Mouse (Mus musculus): Measurements from ENCODE around the gene Sbk1. TPM values are rescaled to one million over a fixed set of nuclear protein-coding genes. Genes with fewer than 3 reads are reported as not detected.

Sbk1 gene
- polyA plus RNA-seq, 1 experiment from 2014 or later = 1.5 TPM

DNA sequence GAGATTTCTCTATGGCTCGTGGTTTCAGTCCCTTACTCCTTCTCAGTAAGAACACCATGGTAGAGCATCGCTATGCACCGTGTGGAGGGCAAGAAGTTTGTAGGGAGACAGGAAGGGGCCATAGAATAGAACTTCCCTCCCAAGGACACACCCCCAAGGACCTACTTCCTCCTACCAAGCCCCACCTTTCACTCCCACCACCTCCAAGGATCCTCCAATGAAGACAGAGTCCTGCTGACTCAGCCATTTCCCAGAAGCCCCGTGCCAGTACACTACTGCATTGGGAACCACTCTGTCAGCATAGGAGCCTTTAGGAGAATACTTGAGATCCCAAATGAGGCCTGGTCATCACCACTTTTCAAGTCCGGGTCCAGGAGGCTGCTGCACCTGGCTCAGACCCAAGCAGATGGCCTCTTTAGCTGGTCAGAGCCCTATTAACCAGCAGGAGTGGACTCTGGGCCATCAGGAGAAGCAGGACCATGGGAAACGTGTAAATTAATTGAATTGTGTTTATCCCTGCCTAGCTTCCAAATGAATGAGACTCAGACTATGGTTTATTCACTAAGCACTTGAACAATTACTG, 28.2 kb upstream of the Sbk1 start:
- Histone ChIP-seq H3K4me3 (replicated peaks) (no peak overlapping the region), H3K36me3 (replicated peaks) (no peaks in the 10 kb centered on the region), H3K4me2 (no peak overlapping the region), H3K9ac (no peak overlapping the region), H3K9me3 (replicated peaks) (no peaks in the 10 kb centered on the region), H3K4me1 (replicated peaks) (no peaks in the 10 kb centered on the region), H3K27me3 (peaks cover 15% of the 10 kb centered on the region; the same call in 1 of the 2 replicates), H3K27ac (replicated peaks) (no peak overlapping the region)
- 25% methylated on average over 6 of the region's 6 CpGs for WGBS (ENCODE audit: insufficient replicate concordance)
- ATAC-seq (ENCODE audit: insufficient read depth) = no peak

DNA sequence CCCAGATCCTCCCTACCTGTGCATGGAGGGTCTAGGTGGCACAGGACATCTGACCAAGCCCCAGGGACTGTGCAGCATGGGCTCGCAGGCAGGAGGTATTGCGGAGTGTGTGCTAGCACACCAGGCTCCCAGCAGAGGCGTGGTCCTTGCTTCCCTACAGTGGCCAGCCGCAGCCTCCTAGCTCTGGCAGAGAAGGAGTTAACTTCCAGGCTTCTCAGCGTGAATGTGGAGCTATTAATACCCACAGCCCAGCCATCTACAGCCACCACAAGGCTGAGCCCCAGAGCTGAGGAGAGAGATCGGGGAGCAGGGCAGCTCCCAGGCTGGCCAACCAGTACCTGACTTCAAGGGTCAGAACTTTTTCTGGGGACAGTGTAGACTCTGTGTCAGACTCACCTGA, 24.3 kb upstream of the Sbk1 start:
- no peak overlapping the region for H3K4me2 ChIP-seq
- H3K36me3 ChIP-seq (replicated peaks) = no peaks in the 10 kb centered on the region
- no peaks in the 10 kb centered on the region for H3K4me1 ChIP-seq (replicated peaks)
- H3K27me3 ChIP-seq = peaks cover 21% of the 10 kb centered on the region
- WGBS (ENCODE audit: insufficient replicate concordance) = 12% methylated on average over 6 of the region's 6 CpGs
- no peak overlapping the region for H3K9ac ChIP-seq
- no peak overlapping the region for H3K27ac ChIP-seq (replicated peaks)
- H3K4me3 ChIP-seq (replicated peaks) = no peak overlapping the region
- no peak for ATAC-seq (ENCODE audit: insufficient read depth)
- no peaks in the 10 kb centered on the region for H3K9me3 ChIP-seq (replicated peaks)

DNA sequence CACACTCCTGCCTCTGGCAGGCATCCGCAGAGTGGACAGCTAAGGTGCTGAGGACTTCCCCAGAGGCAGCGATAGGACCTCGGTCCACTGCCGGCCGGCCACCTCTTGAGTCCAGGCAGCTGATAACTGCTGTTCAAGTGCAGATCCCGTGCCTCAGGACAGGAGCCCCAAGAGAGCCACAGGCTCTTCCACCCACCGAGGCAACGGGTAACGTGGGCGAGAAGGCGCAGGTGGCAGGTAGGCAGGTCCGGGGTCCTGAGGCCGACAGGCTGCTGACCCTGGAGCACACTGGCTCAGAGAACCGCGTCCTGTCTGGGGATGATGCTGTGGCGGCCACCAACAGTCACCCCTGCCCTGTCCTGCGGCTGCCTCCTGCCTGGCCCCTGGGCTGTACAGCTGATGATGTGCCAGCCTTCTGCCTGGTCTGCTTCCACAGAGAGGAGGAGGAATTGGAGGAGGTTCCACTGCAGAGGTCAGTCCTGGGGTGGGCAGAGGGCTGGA, 23.7 kb upstream of the Sbk1 start:
- WGBS (ENCODE audit: insufficient replicate concordance) = 51% methylated on average over 17 of the region's 17 CpGs
- no peaks in the 10 kb centered on the region for H3K36me3 ChIP-seq (replicated peaks)
- ATAC-seq (ENCODE audit: insufficient read depth) = no peak
- H3K4me2 ChIP-seq = no peak overlapping the region
- no peaks in the 10 kb centered on the region for H3K9me3 ChIP-seq (replicated peaks)
- no peak overlapping the region for H3K27ac ChIP-seq (replicated peaks)
- H3K9ac ChIP-seq = no peak overlapping the region
- H3K27me3 ChIP-seq = peaks cover 21% of the 10 kb centered on the region
- no peaks in the 10 kb centered on the region for H3K4me1 ChIP-seq (replicated peaks)
- H3K4me3 ChIP-seq (replicated peaks) = no peak overlapping the region

DNA sequence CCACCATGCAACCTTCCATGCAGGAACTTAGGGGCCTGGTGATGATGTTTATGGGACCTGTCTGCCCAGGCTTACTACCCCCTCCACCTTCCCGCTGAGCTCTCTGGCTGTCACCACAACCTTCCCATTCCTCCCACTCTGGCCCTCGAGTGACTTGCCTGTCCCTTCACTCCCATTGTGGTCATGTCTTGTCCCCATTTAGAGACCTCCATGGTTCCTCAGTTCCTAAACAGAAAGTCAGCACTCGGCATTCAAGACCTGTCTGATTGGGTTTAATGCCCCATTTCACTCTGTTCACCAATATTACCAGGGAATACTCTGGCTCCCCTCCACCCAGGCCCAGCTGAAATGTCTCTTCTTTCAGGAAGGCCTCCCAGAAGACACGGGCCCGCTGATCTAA, 23.3 kb upstream of the Sbk1 start:
- Histone ChIP-seq H3K4me3 (replicated peaks) (no peak overlapping the region), H3K27ac (replicated peaks) (no peak overlapping the region), H3K4me2 (no peak overlapping the region), H3K27me3 (peaks cover 21% of the 10 kb centered on the region), H3K9me3 (replicated peaks) (no peaks in the 10 kb centered on the region), H3K4me1 (replicated peaks) (no peaks in the 10 kb centered on the region), H3K36me3 (replicated peaks) (no peaks in the 10 kb centered on the region), H3K9ac (no peak overlapping the region)
- no peak for ATAC-seq (ENCODE audit: insufficient read depth)
- 48% methylated on average over 5 of the region's 5 CpGs for WGBS (ENCODE audit: insufficient replicate concordance)

DNA sequence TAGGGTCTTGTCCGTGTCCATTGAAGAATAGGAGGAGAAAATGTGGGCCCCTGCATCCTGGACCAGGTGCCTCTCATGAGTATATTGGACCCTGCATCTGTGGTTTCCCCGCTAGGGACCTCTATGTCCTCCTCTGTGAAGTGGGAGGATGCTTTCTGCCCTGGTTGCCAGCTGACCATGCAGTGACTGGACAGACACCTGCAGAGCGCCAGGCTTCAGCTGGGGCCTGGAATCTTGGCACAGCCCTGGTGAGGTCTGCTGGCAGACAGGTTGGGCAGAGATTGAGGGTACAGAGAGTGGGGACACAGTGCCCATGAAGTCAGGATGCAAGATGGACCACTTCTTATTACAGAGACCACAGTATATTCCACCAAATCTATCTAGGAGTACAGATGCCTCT, 22.4 kb upstream of the Sbk1 start:
- Histone ChIP-seq H3K9ac (no peak overlapping the region), H3K9me3 (replicated peaks) (no peaks in the 10 kb centered on the region), H3K27ac (replicated peaks) (no peak overlapping the region), H3K4me3 (replicated peaks) (no peak overlapping the region), H3K36me3 (replicated peaks) (no peaks in the 10 kb centered on the region), H3K27me3 (peaks cover 21% of the 10 kb centered on the region), H3K4me2 (no peak overlapping the region), H3K4me1 (replicated peaks) (no peaks in the 10 kb centered on the region)
- no peak for ATAC-seq (ENCODE audit: insufficient read depth)
- WGBS (ENCODE audit: insufficient replicate concordance) = 75% methylated on average over 3 of the region's 3 CpGs

DNA sequence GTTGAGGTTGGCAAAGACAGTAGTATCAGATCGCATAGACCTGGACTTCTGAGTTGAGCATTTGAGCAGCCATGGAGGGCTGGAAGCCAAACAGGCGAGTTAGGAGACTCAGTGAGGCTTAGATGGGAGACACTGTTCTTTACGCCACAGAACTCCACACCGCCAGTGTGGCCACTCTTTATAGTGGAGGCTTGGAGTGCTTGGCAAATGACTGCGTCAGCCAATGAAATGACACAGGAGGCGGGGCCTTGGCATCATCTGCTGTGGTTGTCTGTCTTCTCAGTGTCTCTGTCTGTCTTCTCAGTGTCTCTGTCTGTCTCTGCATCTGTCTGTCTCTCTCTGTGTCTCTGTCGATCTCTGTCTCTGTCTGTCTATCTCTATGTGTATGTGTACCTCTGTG, 21.9 kb upstream of the Sbk1 start:
- Histone ChIP-seq H3K27ac (replicated peaks) (no peak overlapping the region), H3K36me3 (replicated peaks) (no peaks in the 10 kb centered on the region), H3K9ac (no peak overlapping the region), H3K4me3 (replicated peaks) (no peak overlapping the region), H3K9me3 (replicated peaks) (no peaks in the 10 kb centered on the region), H3K27me3 (peaks cover 21% of the 10 kb centered on the region), H3K4me1 (replicated peaks) (no peaks in the 10 kb centered on the region), H3K4me2 (no peak overlapping the region)
- ATAC-seq (ENCODE audit: insufficient read depth) = no peak
- 61% methylated on average over 7 of the region's 7 CpGs for WGBS (ENCODE audit: insufficient replicate concordance)

DNA sequence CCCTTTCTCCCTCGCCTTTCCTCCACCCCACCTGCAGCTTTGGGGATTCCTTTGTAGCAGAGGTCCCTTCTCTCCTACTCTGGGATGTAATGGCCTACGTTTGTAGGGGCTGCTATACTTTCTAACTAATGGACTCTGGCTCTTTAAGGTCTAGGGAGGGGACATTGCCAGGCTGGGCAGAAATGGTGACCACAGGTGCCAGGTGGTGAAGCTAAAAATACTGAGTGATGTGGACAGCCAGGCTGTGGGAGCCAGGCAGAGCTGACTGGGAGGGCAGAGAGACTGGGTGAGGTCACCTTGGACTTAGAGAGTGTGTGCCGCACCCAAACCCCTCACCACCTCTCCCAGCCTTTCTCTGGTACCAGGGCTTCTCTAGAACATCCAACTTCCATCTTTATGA, 20.7 kb upstream of the Sbk1 start:
- no peak overlapping the region for H3K4me2 ChIP-seq
- H3K4me1 ChIP-seq (replicated peaks) = no peaks in the 10 kb centered on the region
- WGBS (ENCODE audit: insufficient replicate concordance) = 44% methylated on average over 3 of the region's 3 CpGs
- H3K9me3 ChIP-seq (replicated peaks) = no peaks in the 10 kb centered on the region
- no peak for ATAC-seq (ENCODE audit: insufficient read depth)
- no peak overlapping the region for H3K4me3 ChIP-seq (replicated peaks)
- H3K27ac ChIP-seq (replicated peaks) = no peak overlapping the region
- peaks cover 21% of the 10 kb centered on the region for H3K27me3 ChIP-seq
- no peaks in the 10 kb centered on the region for H3K36me3 ChIP-seq (replicated peaks)
- no peak overlapping the region for H3K9ac ChIP-seq

DNA sequence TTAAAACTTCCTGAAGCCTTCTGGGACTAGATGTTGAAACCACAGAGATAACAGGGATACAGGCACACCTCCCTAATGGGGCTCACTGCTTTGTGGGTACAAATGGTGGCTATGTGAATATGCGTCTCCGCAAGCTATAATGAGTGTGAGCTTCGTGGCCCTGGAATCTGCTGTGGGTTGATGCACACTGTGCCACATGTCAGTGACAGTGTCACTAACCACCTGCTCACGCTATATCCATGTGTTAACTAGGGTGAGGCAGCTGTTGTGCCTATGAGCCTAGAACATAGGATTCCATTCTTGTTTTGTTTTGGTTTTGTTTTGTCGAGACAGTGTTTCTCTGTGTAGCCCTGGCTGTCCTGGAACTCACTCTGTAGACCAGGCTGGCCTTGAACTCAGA, 20.2 kb upstream of the Sbk1 start:
- H3K4me1 ChIP-seq (replicated peaks) = no peaks in the 10 kb centered on the region
- no peak overlapping the region for H3K4me2 ChIP-seq
- peaks cover 21% of the 10 kb centered on the region for H3K27me3 ChIP-seq
- no peak overlapping the region for H3K4me3 ChIP-seq (replicated peaks)
- no peaks in the 10 kb centered on the region for H3K9me3 ChIP-seq (replicated peaks)
- 64% methylated on average over 5 of the region's 5 CpGs for WGBS (ENCODE audit: insufficient replicate concordance)
- no peaks in the 10 kb centered on the region for H3K36me3 ChIP-seq (replicated peaks)
- no peak for ATAC-seq (ENCODE audit: insufficient read depth)
- H3K27ac ChIP-seq (replicated peaks) = no peak overlapping the region
- no peak overlapping the region for H3K9ac ChIP-seq

DNA sequence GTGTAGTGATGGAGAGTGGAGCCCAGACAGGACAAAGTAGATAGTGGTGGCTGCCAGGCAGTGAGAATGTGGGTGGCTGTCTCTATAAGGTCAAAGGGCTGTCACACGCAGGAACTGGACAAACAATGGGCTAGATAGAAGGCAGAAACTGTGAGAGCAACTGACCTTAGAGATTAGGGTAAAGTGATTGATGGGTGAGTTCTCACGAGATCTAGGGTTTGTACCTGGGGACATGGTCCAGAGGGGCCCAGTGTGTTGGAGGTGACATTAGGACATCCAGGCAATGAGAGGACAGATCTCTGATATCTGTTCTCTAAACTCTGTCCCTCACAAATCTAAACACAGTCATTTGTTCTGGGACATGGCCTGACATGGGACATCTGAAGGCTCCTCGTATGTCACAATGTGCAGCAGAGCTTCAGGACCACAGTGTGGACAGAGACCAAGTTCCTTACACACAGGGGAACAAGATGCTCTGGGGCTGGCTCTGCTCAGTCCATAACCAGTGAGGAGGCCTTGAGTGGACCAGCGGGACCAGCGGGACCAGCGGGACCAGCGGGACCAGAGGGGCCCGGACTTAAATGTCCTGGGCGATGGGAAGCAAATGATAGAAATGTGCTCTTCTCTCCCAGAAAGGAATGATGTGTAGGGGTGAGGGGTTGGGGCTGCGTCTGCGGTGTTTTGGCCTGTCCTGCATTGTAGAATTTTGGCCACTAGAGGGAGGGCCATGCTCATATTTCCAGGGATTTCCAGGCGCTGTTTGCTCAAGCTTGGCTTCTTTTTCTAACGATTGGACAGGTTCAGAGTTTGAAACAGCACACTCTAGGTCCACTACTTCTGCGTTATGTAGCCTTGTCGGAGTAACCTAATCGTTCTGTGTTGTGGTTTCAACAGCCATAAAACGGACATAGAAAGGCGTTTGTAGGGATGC, 11.9 kb upstream of the Sbk1 start:
- Histone ChIP-seq H3K9me3 (replicated peaks) (no peaks in the 10 kb centered on the region), H3K27ac (replicated peaks) (no peak overlapping the region), H3K36me3 (replicated peaks) (no peaks in the 10 kb centered on the region), H3K27me3 (peaks cover 7% of the 10 kb centered on the region; the same call in 1 of the 2 replicates), H3K4me2 (no peak overlapping the region), H3K4me1 (replicated peaks) (peaks cover 16% of the 10 kb centered on the region), H3K4me3 (replicated peaks) (no peak overlapping the region), H3K9ac (no peak overlapping the region)
- ATAC-seq (ENCODE audit: insufficient read depth) = peak; percentile 23; the same call in 1 of the 2 replicates
- 5% methylated on average over 18 of the region's 18 CpGs for WGBS (ENCODE audit: insufficient replicate concordance)

DNA sequence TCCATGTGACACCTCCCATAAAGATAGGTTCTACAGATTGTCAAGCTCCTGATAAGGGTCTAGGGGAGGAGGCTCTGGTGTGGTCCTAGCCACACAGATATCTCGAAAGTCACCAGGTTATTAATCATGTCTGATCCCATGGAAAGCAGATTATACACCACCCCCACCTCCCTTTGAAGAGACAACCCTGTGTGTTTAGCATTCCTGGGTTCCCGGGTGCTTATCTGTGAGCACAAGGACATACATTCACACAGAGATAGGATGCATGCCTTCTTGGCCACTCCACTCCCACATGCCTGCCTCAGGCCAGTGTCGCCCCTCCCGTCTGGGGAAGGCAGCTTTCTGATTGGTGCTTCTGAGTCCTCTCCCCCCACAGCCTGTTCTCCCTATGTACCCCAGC, 10.6 kb upstream of the Sbk1 start:
- no peak overlapping the region for H3K4me3 ChIP-seq (replicated peaks)
- peaks cover 16% of the 10 kb centered on the region for H3K4me1 ChIP-seq (replicated peaks)
- ATAC-seq (ENCODE audit: insufficient read depth) = peak; percentile 71
- H3K9ac ChIP-seq = no peak overlapping the region
- H3K27ac ChIP-seq (replicated peaks) = no peak overlapping the region
- 18% methylated on average over 4 of the region's 4 CpGs for WGBS (ENCODE audit: insufficient replicate concordance)
- H3K27me3 ChIP-seq = peaks cover 17% of the 10 kb centered on the region; the same call in 1 of the 2 replicates
- no peaks in the 10 kb centered on the region for H3K9me3 ChIP-seq (replicated peaks)
- no peak overlapping the region; the same call in 1 of the 2 replicates for H3K4me2 ChIP-seq
- no peaks in the 10 kb centered on the region for H3K36me3 ChIP-seq (replicated peaks)

DNA sequence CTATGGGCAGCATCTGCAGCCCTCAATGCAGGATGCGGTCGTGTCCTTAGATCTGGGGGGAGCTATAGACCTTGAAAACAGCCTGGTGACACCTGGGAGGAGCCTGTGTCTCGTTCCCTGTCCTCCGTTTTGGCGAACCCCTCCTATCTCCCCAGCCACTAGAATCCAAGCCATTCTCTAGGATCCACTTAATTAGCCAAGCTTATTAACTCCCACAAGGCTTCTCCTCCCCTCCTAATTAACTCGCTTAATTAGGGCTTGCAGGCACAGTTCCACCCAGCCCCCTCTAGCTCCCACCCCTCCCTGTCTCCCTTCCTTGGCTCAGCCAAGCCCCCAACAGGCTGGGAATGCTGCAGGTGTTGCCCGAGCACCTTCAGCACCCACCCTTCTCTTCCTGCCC, 8.5 kb upstream of the Sbk1 start:
- no peaks in the 10 kb centered on the region for H3K36me3 ChIP-seq (replicated peaks)
- no peak overlapping the region for H3K27ac ChIP-seq (replicated peaks)
- no peak for ATAC-seq (ENCODE audit: insufficient read depth)
- H3K4me2 ChIP-seq = no peak overlapping the region
- no peak overlapping the region for H3K9ac ChIP-seq
- H3K27me3 ChIP-seq = peaks cover 34% of the 10 kb centered on the region
- no peak overlapping the region for H3K4me3 ChIP-seq (replicated peaks)
- WGBS (ENCODE audit: insufficient replicate concordance) = 27% methylated on average over 7 of the region's 7 CpGs
- no peaks in the 10 kb centered on the region for H3K9me3 ChIP-seq (replicated peaks)
- peaks cover 16% of the 10 kb centered on the region for H3K4me1 ChIP-seq (replicated peaks)

Measured in liver, embryonic 15.5 days (tissue).